Mouse (Mus musculus) left cerebral cortex, adult 8-10 months (tissue): ENCODE measurements around the gene Vhl. TPM values are rescaled to one million over a fixed set of nuclear protein-coding genes. Genes with fewer than 3 reads are reported as not detected.
A peak's percentile ranks its signal among the peaks of the same experiment; 100 is the strongest.

Experiments used
- DNase-seq, 2 experiments: peaks; one replicate each; pipeline ENCODE4 v3.0.0; 2022; ENCODE audit warnings: low spot score in 2 of 2
- total RNA-seq, 4 experiments: library from RNA; stranded (reverse); gene quantifications; 2 replicates each; pipeline ENCODE4 v1.2.4; 2022

Vhl gene
- total RNA-seq = 10 to 100 TPM; 38.6 to 49.8 (median 41.2) TPM

DNA sequence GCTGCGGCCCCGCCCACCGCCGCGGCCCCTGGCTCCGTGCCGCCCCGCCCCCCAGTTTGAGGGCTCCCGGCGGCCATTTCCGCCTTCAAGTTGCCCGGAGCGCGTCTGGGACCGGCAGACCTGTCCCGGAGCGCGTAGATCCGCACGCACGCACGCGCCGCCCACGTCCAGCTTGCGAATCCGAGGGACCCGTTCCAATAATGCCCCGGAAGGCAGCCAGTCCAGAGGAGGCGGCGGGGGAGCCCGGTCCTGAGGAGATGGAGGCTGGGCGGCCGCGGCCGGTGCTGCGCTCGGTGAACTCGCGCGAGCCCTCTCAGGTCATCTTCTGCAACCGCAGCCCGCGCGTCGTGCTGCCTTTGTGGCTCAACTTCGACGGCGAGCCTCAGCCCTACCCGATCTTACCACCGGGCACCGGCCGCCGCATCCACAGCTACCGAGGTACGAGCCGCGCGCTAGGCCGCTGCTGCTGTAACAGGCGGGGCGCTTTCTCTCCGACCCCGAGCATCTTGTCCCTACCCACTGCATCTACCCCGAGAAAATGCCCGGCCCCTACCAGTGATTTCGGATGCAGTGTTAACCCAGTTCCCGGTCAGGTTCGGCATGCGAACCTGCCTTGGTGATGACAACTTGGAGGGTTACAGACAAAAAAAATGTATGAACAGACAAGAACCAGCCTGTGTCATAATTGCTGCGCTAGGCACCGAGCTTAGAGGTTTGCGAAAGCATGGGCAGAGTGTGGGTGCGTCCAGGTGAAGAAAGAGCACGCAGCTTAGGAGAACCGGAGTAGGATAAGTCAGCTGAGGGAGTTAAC lies at the start of gene Vhl:
Vhl (plus strand) TSS at position 19 of the 811 bp plus-strand sequence.
- peak; percentile 72 to 86 for DNase-seq

DNA sequence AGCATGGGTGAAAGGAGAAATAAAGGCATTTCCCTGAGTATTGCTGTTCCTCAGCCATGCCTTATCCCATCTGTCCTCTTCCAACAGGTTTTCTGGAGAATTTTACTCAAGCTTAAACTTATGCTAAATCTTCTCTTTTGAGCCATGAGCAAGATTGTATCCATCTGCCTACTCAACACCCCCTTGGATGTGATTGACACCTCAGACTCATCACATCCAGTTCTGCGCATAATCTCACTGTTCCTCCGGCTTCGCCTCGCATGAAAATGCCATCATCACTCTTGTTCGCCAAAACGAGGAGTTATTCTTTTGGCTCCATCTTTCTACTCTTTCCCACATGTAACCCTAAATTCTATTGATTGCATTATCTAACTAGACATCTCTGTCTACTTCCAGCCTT lies 47.7 kb upstream of the Vhl start:
- DNase-seq = peak in 1 of 2 experiments; percentile 50

DNA sequence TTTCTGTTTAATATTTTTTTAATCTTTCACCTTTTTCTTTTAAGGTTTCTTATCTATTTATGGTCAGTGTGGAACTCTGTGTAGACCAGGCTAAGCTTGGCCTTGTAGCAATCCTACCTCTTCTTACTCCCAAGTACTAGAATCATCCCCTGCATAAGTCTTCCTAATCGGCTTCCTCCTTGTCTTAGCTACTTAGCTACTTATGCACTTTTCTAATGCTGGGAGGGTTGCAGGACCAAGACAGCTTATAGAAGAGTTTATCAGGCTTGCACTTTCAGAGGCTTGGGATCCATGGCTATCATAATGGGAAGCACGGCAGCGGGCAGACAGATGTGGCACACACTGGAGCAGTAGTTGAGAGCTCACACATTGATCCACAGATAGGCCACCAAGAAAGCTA lies 44.5 kb upstream of the Vhl start:
- DNase-seq = no peak

DNA sequence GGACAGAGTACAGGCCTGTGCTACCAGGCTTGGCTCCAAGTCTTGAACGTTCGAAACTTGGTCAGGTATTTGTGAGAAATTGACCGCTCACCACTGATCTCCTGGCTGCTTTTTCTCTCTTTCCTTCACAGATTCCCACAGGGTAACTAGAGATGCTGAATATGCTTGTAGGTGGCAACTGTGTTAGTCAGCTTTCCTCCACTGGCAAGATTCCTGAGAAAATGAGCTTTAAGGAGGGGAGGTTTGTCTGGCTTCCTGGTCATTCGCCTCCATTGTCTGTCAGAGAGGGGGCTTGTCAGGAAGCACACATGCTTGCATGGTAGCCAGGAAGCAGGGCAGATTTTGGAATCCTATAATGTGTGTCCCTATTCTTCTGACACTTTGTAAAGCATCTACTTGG lies 40.7 kb upstream of the Vhl start:
- no peak for DNase-seq

DNA sequence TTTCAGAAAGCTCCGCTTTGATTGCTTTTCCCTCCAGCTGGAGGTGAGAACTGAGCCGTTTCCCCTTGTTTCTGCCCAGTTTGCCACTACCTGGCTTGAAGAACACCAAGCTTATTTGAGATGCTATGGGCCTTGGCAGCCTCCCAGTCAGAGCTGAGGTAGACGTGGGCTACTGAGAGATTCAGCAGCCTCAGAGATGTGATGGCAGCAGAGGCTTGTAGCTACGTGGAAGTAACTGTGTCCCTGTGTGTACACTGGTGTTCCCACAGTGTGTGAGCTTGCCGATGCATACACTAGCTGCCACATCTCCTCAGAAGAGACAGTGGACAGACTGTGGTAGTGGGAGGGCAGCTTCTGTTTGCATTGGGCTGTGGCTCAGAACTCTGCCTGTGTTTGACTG lies 38.7 kb upstream of the Vhl start:
- DNase-seq = peak in 1 of 2 experiments; percentile 52

DNA sequence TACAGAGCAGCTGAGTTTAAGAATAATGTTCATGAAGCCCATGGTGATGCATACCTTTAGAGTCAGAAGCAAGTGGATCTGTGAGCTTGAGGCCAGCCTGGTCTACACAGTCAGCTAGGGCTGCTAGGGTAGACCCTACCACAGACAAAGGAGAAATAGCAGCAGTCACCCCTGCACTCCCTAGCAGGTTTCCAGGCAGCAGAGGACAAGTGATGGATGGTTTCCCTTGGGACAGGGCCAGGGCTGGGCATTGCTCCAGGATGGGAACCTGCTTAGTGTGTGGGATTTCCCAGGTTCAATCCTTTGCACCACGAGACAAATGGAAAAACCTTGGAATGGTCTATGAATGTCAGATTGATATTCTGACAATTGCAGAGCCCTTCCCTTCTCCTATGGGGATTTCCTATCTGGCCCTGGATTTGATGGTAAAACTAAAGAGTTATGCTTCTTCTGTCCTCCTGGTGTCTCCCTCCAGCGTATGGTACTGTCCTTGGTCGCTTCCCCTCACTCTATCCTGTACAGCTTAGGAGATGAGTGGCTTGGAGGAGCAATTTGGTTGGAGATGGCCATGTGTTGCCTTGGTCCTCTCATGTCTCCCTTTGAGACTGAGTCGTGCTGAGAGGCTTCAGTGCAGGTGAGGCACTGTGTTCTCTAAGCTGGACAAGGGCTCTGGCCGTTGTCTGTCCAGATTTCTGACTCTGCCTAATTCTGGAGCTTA lies 37.1 kb upstream of the Vhl start:
- DNase-seq = no peak

DNA sequence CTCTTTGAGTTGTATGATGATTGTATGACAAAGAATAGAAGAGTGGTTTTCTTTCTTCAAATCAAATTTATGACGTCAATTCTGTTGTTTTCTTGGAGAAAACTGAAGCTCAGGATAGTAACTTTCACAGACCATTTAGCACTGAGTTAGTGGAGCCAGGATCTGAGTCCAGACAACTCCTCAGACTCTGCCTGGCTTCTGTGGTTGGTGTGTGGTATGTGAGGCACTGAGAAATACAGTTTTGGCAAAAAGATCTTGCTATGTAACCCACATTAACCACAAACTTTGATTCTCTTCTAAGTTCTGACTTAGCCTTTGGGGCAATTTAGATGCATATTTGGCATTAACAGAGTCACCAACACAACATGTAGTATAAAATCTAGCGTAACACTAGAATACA lies 31.1 kb upstream of the Vhl start:
- DNase-seq = no peak

DNA sequence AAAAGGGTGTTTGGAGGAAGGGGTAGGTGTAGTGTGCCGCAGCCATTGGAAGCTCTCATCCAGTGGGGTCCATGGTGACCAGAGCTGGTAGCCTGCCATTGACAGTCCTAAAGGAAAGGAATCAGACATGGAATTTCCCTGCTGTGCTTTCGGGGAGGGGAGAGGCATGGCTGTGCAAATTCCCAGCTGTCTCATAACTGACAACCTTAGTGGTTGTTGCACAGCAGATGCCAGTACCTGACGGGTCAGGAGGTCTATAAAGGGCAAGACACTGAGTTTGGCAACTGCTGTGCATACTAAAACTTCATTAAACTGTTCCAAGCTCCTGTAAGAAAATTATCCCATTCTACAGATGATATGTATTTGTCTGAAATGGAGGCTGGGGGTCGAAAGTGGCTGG lies 25.8 kb upstream of the Vhl start:
- no peak for DNase-seq

DNA sequence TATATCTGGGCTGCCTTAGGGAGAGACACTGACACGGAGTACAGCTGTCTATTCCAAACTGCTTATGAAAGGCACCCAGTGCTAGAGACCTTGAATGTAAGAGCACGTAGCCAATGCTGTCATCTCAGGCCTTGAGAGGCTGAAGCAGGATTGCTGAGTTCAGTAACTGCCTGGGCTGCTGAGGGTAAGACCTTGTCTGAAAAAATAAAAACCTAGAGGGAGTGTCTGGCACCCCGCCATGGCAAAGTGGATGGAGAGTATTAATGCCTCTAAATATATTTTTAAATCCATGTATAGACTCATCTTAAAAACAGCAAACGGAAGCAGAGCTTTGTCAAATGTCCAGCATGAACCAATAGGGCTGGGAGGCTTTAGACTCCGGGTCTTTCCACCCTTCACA lies 23.9 kb upstream of the Vhl start:
- DNase-seq = no peak

DNA sequence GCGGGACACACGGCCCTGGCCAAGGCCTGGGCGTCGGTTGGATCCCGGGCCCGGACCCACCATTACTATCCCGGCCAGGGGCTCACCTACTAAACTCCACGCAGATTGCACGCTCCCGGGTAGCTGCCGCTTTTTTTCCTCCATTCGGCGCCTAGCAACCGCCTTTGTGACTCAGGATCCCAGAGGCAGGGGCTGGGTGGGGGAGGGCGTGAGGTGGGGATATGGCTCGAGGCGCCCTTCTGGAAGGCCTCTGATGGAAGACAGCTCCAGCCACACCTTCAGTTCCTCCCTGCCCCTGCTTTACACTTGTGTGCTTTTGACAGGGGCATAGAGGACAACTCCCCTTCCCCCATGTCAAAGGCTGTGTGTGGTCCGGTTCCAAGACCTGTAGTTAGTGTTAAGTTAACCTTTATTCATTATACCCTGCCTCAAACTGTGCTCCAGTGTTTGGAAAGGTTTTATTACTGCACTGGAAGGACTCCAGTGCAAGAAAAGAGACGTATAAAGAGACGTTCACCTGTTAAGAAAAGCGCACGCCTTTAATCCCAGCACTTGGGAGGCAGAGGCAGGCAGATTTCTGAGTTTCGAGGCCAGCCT lies 23.1 kb upstream of the Vhl start, which contains the start of gene Fancd2os:
Fancd2os (minus strand) TSS at position 173 of the 597 bp plus-strand sequence.
- DNase-seq = no peak

DNA sequence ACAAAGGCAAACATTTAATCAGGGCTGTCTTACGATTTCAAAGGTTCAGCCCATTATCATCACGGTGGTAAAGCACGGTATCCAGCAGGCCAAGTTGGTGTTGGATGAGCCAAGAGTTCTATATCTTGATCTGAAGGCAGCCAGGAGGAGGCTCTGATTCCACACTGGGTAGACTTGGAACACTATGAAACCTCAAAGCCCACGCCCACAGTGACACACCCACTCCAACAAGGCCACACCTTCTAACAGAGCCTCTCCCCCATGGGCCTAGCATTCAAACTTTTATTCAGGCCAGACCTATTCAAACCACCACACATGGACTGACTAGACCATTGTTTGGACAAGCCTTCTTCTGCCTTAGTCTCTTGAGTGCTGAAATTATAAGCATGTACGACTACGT lies 20.9 kb upstream of the Vhl start:
- DNase-seq = no peak

DNA sequence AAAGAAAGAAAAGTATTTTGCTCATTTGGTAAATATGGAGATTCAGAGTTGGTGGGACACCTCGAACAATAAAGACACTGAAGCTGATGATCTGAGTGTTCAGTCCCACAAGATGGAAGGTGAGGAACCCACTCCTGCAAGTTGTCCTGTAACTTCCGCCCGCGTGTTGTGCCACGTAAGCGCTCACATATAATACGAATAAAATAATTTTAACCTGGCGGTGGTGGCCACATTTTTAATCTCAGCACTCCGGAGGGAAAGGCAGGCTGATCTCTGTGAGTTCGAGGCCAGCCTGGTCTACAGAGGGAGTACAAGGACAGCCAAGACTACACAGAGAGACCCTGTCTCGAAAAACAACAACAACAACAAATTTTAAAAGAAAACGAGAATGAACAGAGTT lies 19.8 kb upstream of the Vhl start:
- DNase-seq = no peak

DNA sequence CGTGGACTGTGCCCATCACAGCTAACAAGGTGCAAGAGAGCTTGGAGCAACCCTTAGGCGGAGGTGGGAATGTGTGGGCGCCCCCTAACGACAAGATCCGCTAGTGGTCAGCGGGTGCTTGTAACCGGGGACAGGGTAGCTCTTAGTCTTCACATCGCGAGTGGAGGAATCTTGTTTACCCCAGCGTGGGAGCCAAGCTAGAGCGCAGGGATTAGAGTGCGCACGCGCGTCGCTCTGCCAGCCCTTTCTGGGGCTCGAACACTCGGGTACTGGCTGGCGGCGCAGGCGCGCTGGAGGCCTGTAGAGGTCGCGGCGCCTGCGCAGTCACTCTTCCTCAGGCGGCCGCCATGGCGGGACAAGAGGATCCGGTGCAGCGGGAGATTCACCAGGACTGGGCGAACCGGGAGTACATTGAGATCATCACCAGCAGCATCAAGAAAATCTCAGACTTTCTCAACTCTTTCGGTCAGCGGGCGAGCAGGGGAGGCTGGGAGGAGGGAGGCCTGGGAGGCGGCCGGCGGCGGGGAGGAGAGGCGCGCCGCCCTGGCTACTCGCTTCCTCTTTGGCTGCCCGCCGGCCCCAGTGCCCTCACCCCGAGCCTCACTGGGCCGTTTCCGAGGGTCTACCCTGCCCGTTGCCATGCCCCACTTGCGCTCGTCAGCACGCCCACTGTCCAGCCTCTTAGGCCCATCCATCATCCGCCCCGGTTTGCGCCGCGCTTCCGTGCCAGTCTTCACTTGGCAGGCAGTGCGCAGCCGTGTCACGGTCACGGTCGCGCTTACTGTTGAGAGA lies 19.1 kb upstream of the Vhl start, which contains the start of gene Brk1:
Brk1 (plus strand) TSS at position 341 of the 792 bp plus-strand sequence.
- DNase-seq = peak; percentile 85 to 91

DNA sequence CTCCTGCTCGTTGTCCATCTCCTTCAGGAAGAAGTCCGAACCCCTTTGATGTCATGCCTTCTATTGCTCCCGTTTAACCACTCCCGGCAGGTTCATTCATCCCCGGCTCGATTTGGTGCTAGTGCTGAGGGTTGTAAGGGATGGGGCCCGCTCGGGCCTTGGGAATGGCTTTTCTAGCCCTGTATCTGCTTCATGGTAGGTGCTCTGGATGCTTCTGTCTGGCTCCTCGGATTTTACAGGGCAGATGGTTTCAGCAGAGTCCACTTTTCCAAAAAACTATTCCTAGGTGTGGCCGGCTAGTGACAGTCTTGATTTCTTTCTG lies 18.6 kb upstream of the Vhl start:
- DNase-seq = peak in 1 of 2 experiments; percentile 39

DNA sequence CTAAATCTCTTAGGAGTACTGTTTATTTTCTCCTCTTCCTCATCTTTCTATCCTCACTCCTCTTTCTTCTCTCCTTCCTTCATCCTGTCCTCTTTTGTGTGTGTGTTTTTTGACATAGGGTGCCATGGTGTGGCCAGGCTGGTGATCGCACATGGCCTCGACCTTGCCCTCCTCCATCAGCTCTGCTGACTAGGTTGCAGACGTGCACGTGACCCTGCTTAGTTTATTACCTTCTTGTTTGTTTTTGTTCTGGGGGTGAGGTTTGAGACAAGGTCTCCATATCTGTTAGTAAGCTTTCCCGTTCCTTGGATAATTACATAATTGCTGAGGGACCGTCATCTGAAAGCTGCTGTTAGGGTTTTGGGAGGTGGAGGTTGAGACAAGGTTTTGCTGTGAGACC lies 14.9 kb upstream of the Vhl start:
- DNase-seq = no peak

DNA sequence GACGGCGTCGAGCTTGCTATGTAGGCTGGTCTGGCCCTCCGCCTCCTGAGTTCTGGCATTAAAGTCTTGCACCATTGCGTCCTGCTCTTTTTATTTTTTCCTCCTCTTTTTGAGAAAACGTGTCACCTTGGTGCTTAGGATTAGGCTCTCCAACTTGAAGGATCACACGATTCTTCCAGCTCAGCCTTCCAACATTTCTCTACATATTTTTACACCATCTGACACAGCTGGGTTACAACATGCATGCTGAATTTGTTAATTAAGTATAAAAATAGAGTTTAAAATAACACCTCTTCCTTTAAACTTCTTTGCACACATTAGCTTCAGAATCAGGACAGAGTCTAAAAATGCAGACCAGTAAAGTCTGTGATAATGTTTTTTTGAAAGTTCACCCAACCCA lies 14.5 kb upstream of the Vhl start:
- DNase-seq = no peak

DNA sequence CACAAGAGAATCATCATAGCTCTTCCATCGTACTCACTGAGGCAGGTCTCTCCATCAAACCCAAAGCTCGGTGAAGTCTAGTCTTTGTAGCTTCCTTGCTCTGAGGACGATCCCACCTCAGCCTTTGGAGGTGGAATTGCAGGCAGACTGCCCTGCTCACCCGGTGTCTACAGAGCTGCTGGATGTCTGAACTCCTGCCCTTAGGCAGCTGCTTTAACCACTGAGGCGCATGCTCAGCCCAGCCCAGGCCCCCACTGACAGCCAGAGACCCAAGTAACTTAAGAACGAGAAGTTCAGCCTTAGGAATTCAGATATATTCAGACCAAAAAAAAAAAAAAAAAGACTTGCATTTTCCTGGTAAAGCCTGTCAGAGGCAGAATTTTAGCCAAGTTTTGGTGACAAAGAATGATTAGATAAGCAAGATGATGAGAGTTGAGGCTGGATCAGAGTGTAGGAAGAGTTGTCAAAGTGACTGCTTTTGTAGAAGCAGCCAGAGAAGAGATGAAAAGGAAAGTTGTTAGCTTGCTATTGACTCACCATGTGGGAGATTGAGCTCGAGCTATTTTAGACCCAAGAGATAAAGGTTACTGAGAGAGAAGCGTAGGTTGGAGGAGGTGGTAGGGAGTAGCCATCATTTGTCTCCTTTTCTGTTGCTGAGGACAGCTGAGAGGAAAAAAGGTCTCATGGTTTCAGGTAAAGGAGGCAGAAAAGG lies 11.3 kb upstream of the Vhl start:
- DNase-seq = peak in 1 of 2 experiments; percentile 66

DNA sequence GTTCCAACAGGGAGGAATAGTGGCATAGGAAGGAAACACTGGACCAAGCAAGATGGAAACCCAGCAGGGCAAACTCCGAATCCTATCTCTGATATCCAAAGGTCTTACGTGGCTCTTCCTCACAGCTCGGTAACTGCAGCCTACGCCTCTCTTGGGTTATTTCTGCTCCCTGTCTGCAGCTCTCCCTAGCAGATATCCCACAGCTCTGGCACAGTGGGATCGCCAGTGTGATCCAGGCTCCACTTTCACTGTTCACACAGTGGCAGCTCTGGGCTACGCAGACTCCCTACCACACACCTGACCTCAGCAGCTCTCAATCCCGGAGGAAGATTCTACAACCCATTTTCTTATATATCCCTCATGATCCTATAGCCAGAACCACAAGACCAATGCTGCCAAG lies 9.6 kb upstream of the Vhl start:
- peak in 1 of 2 experiments; percentile 51 for DNase-seq

DNA sequence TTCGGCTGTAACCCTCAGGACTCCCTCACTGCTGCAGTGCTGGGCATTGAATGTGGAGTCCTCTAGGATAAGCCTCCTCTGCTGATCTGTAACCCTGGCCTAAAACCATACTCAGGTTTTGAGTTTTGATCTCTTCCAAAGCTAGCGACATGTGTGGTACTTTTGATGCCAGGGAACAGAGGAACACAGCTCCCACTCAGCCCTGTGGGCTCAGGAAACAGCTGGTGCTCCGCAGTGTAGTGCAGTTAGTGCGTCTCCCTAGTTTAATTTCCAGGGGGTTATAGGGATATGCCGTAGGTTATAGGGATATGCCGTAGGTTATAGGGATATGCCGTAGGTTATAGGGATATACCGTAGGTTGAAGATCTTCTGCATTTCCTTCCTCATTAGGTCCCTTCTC lies 8.8 kb upstream of the Vhl start:
- no peak for DNase-seq

DNA sequence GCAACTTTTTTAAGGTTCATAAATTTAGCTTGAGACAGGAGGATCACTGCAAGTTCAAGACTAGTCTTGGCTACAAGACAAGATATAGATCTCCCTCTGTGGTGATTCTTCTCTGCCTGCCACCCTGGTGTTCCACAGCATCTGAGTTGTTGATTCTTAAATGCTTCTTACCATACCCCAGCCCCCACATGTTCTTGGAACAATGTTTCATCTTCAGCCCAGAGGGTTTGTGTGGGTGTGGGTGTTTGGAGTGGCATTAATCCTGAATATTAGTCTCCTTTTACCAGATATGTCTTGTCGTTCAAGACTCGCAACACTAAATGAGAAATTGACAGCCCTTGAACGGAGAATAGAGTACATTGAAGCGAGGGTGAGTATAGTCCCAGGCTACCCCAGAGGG lies 8.3 kb upstream of the Vhl start:
- DNase-seq = no peak

DNA sequence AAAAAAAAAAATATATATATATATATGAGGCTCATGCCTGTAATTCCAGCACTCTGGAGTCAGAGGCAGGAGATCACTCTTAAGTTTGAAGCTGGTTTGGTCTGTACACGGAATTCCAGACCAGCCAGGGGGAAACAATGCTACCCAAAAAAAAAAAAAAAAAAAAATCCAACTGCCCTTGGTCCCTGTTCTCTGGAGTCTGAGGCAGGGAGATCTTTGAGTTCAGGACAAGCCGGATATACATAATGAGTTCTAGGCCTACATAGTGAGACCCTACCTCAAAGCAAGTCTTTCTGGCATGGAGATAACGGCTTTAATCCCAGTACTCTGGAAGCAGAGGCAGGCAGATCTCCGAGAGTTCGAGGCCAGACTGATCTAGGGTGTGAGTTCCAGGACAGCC lies 373 bp upstream of the Vhl start:
- DNase-seq = no peak
